Mouse (Mus musculus): ENCODE measurements around the gene Stra6l. TPM values are rescaled to one million over a fixed set of nuclear protein-coding genes. Genes with fewer than 3 reads are reported as not detected.

Gene Stra6l
- polyA plus RNA-seq, 1 experiment from 2014 or later = 0.55 TPM

DNA sequence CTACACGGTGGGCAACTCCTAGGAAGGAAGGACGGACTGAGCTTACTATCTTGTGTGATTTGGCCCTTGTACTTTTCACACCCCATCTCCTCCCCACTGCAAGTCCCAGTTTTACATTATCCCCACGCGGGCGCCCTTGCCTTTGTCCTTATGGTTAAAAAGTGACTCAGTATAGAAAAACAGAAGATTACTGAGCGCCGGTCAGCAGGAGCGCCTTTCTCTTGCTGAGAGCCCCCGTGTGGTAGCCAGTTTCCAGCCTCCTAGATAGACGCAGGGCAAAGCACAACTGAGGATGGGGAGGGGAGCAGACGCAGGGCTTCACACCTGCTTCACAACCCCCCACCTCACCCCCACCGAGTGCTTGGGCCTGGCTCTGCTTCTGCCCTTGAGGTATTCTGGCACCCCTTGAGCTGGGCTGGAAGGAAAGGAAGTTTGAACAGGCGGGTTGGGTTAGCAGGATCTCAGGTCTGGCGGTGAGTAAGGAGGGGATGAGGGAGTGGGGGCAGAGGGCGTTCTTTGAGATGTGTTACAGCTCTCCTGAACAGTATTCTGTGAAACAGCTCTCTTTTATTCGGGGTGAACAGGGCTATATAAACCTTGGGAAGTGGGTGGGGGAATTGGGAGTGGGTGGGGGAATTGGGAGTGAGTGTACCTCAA lies 48.1 kb downstream of the Stra6l start:
- Histone ChIP-seq H3K4me3 (0 out of 2 replicates have a peak overlapping the region, but pooled peaks have one; percentile 6), H3K27ac (no peak overlapping the region), H3K4me1 (peaks cover 20% of the 10 kb centered on the region; the same call in 1 of the 2 replicates), H3K9me3 (no peaks in the 10 kb centered on the region), H3K27me3 (ENCODE audit: insufficient read depth, poor library complexity, severe bottlenecking) (peaks cover 52% of the 10 kb centered on the region), H3K36me3 (no peaks in the 10 kb centered on the region)
- DNase-seq (ENCODE audit: low spot score) = no peak
- WGBS = 12% methylated on average over 16 of the region's 16 CpGs

DNA sequence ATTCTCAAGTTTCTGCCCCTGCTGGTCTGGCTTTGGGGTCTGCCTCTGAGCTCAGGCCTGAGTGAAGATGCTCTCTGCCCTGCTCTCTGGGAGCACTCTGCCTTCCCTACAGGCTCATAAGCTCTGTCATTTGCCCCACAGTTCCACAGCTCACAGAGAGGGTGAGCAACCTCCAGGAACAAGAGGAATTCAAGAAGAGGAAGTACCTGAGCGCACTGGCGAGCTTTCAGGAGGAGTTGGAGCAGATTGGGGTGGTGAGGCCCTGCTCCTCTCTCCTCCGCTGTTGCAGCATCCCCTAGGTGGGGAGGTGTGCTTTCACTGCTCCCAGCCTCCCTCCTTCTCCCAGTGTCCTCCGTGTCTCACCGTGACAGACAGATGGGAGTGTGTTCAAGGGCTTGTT lies 49.9 kb downstream of the Stra6l start:
- H3K9me3 ChIP-seq = no peaks in the 10 kb centered on the region
- H3K4me1 ChIP-seq = peaks cover 20% of the 10 kb centered on the region; the same call in 1 of the 2 replicates
- peaks cover 52% of the 10 kb centered on the region for H3K27me3 ChIP-seq (ENCODE audit: insufficient read depth, poor library complexity, severe bottlenecking)
- no peak overlapping the region for H3K4me3 ChIP-seq
- no peak overlapping the region for H3K27ac ChIP-seq
- no peak for DNase-seq (ENCODE audit: low spot score)
- WGBS = 53% methylated on average over 5 of the region's 5 CpGs
- no peaks in the 10 kb centered on the region for H3K36me3 ChIP-seq

DNA sequence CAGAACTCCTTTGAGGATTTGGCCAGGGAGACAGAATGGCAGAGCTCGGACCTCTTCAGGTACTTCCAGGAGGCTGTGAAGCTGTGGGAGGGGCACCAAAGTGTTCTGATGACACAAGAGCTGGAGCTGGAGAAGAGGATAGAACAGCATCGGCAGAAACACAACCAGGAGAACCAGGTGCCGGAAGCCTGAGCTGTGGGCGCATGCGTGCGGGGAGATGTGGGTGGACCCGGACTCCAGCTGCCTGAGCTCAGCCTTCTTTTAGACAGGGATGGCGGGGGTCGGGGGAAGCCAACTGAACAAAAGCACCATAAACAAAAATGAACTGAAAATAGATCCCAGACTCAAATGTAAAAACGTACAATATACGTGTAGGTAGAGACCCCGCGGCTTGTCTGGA lies 60.8 kb downstream of the Stra6l start:
- WGBS = 90% methylated on average over 13 of the region's 13 CpGs
- DNase-seq (ENCODE audit: low spot score) = no peak
- H3K36me3 ChIP-seq = no peaks in the 10 kb centered on the region
- H3K27me3 ChIP-seq (ENCODE audit: insufficient read depth, poor library complexity, severe bottlenecking) = no peaks in the 10 kb centered on the region
- H3K4me1 ChIP-seq = peaks cover 9% of the 10 kb centered on the region; the same call in 1 of the 2 replicates
- no peak overlapping the region for H3K27ac ChIP-seq
- no peaks in the 10 kb centered on the region for H3K9me3 ChIP-seq
- H3K4me3 ChIP-seq = no peak overlapping the region

DNA sequence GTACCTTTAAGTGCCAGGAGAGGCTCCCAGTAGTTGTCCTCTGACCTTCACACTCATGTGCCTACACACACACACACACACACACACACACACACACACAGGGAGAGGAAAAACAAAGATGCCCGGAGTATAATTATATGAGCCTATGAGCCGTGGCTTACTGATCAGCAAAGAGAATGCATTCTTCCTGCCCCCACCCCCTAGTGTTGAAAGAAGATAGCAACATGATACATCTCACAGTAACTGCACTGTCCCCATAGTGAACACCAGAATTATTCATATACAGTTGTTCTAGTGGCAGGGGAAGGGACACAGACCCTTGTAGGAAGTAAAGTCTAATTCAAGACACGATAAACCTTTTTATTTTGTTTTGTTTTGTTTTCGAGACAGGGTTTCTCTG lies 61.5 kb downstream of the Stra6l start:
- Histone ChIP-seq H3K9me3 (no peaks in the 10 kb centered on the region), H3K4me1 (peaks cover 9% of the 10 kb centered on the region; the same call in 1 of the 2 replicates), H3K27ac (no peak overlapping the region), H3K36me3 (no peaks in the 10 kb centered on the region), H3K4me3 (no peak overlapping the region), H3K27me3 (ENCODE audit: insufficient read depth, poor library complexity, severe bottlenecking) (no peaks in the 10 kb centered on the region)
- DNase-seq (ENCODE audit: low spot score) = no peak
- WGBS = 68% methylated on average over 4 of the region's 4 CpGs

DNA sequence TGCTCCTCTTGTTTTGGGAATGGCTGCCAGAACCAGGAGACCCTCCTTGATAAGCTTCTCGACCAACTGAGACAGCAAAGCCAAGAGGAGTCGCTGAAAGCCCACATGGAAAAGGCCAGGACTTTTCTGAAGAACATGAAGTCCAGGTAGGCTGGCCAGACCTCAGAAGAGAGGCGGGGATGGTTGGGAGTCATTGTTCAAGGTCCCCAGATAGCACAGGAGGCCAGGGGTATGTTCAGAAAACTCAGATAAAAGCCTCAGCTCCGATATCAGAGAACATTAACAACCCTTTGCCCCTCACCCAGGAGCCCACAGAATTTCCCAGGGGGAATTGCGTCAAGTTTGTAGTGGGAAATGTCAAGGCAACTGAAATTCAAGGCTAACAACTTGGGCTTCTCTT lies 62.8 kb downstream of the Stra6l start:
- Histone ChIP-seq H3K4me1 (peaks cover 9% of the 10 kb centered on the region; the same call in 1 of the 2 replicates), H3K9me3 (no peaks in the 10 kb centered on the region), H3K27me3 (ENCODE audit: insufficient read depth, poor library complexity, severe bottlenecking) (no peaks in the 10 kb centered on the region), H3K36me3 (no peaks in the 10 kb centered on the region), H3K27ac (no peak overlapping the region), H3K4me3 (no peak overlapping the region)
- DNase-seq (ENCODE audit: low spot score) = no peak
- WGBS = 74% methylated on average over 5 of the region's 5 CpGs

DNA sequence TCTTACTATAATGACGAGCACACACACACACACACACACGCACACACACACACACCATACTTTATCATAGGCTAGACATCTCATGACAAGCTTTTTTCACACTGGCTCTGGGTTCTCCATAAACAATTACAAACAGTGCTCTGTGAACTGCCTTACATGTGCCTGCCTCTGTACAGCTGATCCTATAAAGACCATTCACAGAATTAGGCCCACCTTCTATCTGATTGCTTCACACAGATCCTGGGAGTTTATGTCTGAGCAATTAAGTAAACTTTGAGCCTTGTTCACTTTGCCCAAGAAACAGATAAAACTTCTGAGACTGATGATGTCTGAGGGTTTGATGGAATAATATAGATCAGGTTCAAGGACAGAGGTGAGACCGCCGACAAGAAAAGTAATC lies 63.4 kb downstream of the Stra6l start:
- Histone ChIP-seq H3K27me3 (ENCODE audit: insufficient read depth, poor library complexity, severe bottlenecking) (no peaks in the 10 kb centered on the region), H3K4me3 (no peak overlapping the region), H3K4me1 (peaks cover 9% of the 10 kb centered on the region; the same call in 1 of the 2 replicates), H3K9me3 (no peaks in the 10 kb centered on the region), H3K36me3 (no peaks in the 10 kb centered on the region), H3K27ac (no peak overlapping the region)
- no peak for DNase-seq (ENCODE audit: low spot score)
- 89% methylated on average over 4 of the region's 4 CpGs for WGBS

DNA sequence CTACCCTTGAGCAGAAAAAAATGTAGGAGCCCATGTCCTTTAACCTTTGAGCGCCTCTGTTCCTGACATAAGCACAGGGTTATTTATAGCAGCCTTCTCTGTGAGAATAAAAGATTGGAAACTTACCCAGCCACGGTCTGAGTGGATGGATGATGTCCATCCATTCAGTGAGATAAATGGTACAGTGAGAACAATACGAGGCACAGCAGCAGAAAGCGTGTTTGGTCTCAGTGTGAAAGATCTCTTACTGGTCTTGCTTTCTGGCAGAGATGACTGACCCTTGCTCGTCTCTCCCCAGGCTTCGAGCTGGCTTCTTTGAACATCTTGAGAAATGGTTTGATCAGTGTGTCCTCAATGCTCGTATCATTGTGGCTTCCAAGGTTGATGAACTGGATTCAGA lies 68.6 kb downstream of the Stra6l start:
- no peak for DNase-seq (ENCODE audit: low spot score)
- WGBS = 68% methylated on average over 7 of the region's 7 CpGs
- H3K9me3 ChIP-seq = no peaks in the 10 kb centered on the region
- H3K27me3 ChIP-seq (ENCODE audit: insufficient read depth, poor library complexity, severe bottlenecking) = no peaks in the 10 kb centered on the region
- H3K27ac ChIP-seq = no peak overlapping the region
- no peak overlapping the region for H3K4me3 ChIP-seq
- H3K36me3 ChIP-seq = no peaks in the 10 kb centered on the region
- H3K4me1 ChIP-seq = no peaks in the 10 kb centered on the region

DNA sequence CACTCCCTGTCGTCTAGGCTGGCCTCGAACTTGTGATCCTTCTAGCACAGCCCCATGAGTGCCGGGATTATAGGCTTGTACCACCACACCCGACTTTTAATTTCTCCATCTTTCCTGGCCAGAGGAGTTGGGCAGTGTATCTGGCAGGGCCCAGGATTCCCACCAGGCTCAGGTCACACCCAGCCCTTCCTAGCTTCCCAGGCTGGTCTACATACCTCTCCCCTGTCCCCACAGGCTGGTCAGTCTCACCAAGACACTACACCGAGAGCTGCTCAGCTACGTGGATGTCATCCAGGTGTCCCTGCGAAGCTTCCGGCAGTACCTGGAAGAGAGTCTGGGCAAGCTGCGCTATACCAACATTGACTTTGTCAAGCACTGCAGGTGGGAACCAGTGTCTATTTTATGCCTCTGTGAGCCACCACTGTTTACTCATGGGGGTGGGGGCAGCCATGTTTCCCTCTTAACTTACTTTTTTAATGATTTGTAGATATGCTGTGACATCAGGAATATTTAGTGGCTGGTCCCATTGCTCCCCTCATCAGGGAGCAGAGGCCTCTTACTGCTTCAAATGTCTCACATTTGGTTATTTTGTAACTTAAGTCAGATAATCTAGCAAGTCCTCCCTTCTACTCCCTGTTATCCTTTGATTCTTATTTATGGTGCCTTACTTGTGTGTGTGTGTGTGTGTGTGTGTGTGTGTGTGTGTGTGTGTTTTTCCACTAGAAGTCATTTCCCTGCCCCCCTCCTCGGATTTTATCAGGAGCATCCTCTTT lies 73.4 kb downstream of the Stra6l start:
- Histone ChIP-seq H3K27me3 (ENCODE audit: insufficient read depth, poor library complexity, severe bottlenecking) (peaks cover 5% of the 10 kb centered on the region; the same call in 1 of the 2 replicates), H3K4me3 (no peak overlapping the region), H3K9me3 (no peaks in the 10 kb centered on the region), H3K36me3 (no peaks in the 10 kb centered on the region), H3K27ac (no peak overlapping the region), H3K4me1 (no peaks in the 10 kb centered on the region)
- DNase-seq (ENCODE audit: low spot score) = no peak
- 73% methylated on average over 10 of the region's 10 CpGs for WGBS

DNA sequence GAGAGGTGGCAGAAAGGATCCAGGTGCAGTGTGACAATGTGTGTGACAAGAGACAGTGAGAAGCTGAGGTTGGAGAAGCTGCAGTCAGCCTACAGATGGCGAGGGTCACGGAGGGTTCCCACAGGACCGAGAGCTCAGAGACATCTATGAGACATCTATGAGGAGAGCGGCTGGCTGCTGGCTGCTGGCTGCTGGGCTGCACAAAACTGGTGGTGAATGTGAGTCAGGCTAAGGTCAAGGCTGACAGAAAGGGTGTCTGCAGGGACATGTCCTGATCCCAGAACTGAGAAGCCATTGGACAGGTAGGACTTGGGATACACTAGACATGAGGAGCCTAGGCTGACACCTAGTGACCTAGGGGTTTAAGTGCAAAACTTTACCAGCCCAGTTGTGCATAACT lies 75.5 kb downstream of the Stra6l start:
- no peak overlapping the region for H3K27ac ChIP-seq
- H3K36me3 ChIP-seq = no peaks in the 10 kb centered on the region
- 87% methylated on average over 4 of the region's 4 CpGs for WGBS
- H3K4me1 ChIP-seq = no peaks in the 10 kb centered on the region
- peaks cover 13% of the 10 kb centered on the region; the same call in 1 of the 2 replicates for H3K27me3 ChIP-seq (ENCODE audit: insufficient read depth, poor library complexity, severe bottlenecking)
- no peak for DNase-seq (ENCODE audit: low spot score)
- H3K4me3 ChIP-seq = no peak overlapping the region
- H3K9me3 ChIP-seq = no peaks in the 10 kb centered on the region

DNA sequence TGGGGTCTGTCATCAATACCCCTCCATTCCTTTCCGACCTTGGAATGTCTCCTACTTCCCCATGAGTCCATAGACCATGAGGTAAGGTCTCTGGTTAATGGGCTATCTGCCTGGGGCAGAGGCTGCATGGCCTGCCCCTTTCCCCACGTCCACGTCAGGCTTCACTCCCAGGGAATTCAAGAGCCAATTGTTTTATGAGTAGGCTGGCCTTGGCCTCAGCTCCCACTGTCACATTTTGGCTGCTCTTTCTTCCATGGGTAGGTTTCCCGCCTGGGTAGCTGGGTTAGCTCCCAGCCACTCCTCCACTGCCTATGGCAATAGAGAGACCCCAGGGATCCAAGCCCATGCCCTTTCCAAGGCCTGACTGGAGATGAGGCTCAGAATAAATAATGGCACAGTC lies 80.1 kb downstream of the Stra6l start:
- no peaks in the 10 kb centered on the region for H3K9me3 ChIP-seq
- no peaks in the 10 kb centered on the region for H3K36me3 ChIP-seq
- no peak overlapping the region for H3K27ac ChIP-seq
- no peaks in the 10 kb centered on the region for H3K4me1 ChIP-seq
- H3K4me3 ChIP-seq = no peak overlapping the region
- peaks cover 13% of the 10 kb centered on the region; the same call in 1 of the 2 replicates for H3K27me3 ChIP-seq (ENCODE audit: insufficient read depth, poor library complexity, severe bottlenecking)
- DNase-seq (ENCODE audit: low spot score) = no peak
- WGBS = 82% methylated on average over 4 of the region's 4 CpGs

Other genes with a start within 250 kb of the Stra6l start
- 46.1 and 80.9 TPM in 2 replicates for gene Aldh1b1, start 49.6 kb upstream of the Stra6l start, polyA plus RNA-seq (2016; fragmentation: Nextera tagmentation; extraction: Ambion mirVana)
- gene Igfbpl1, start 21.7 kb upstream of the Stra6l start, polyA plus RNA-seq (2016; fragmentation: Nextera tagmentation; extraction: Ambion mirVana) = 7.4 and 15.7 TPM in 2 replicates
- 0.04 and 0.05 TPM in 2 replicates for gene Ccdc180, start 41.6 kb downstream of the Stra6l start, polyA plus RNA-seq (2016; fragmentation: Nextera tagmentation; extraction: Ambion mirVana)
- gene Tdrd7, start 116.7 kb downstream of the Stra6l start, polyA plus RNA-seq (2016; fragmentation: Nextera tagmentation; extraction: Ambion mirVana) = 15.0 and 15.1 TPM in 2 replicates
- 132 and 215 TPM in 2 replicates for gene Tmod1, start 190.3 kb downstream of the Stra6l start, polyA plus RNA-seq (2016; fragmentation: Nextera tagmentation; extraction: Ambion mirVana)

All from heart, embryonic 10.5 days (tissue).